ENCODE assay signal across 22 mouse cellular contexts in genomic region chr2:117461541-117462290, GRCm38 (mm10).
DNase-seq lines count a peak whose midpoint lies in the region; TF ChIP-seq lines count a peak whose summit lies in the region.
"Had no signal": no experiment of that assay in that cellular context is flagged by ENCODE, and none has a peak within 500 bp of the region (broad histone marks: within the 10 kb centered on the region; RNA-seq: fewer than 3 reads in every experiment).

No protein-coding gene starts in this region.

- no peak overlapping the region for H3K4me3 ChIP-seq in C2C12 (ENCODE audit: insufficient read depth, poor library complexity, severe bottlenecking)
- H3K4me3 ChIP-seq in embryonic fibroblast, embryonic 13.5 days (ENCODE audit: insufficient read depth, low read length), result no peak overlapping the region
- no peak overlapping the region for H3K4me3 ChIP-seq in myocyte
- H3K4me3 ChIP-seq: embryonic facial prominence, embryonic 13.5 days; forebrain, embryonic 13.5 days; liver, embryonic 12.5 days; megakaryocyte, embryonic 14.5 days; midbrain, embryonic 12.5 days; stomach, embryonic 15.5 days had no signal

- H3K4me2 ChIP-seq in myocyte (ENCODE audit: low read depth), result peak overlapping the region; percentile 12
- H3K4me2 ChIP-seq: embryonic facial prominence, embryonic 13.5 days; forebrain, embryonic 13.5 days; liver, embryonic 12.5 days; midbrain, embryonic 12.5 days; stomach, embryonic 15.5 days had no signal

- H3K36me3 ChIP-seq in C2C12 (ENCODE audit: control insufficient read depth, insufficient read depth) (no peaks in the 10 kb centered on the region), myocyte (ENCODE audit: control insufficient read depth, insufficient read depth) (no peaks in the 10 kb centered on the region)
- H3K36me3 ChIP-seq: embryonic facial prominence, embryonic 13.5 days; liver, embryonic 12.5 days; midbrain, embryonic 12.5 days; stomach, embryonic 15.5 days had no signal

- DNase-seq in 3T3-L1 (ENCODE audit: low read depth, low spot score), result peak; percentile 87
- DNase-seq in cerebellum, adult 11-12 months, result no peak
- no peak for DNase-seq in lung, adult 18-20 months
- DNase-seq: cerebellum, adult 8-10 months; cerebellum, postnatal 25 days; gastrocnemius, postnatal 10 days; heart, postnatal 14 days; kidney, adult 18-20 months; kidney, postnatal 36 days; layer of hippocampus, postnatal 36 days; left cerebral cortex, postnatal 4 days; liver, postnatal 0 days; lung, postnatal 4 days had no signal

- no peaks in the 10 kb centered on the region for H3K79me2 ChIP-seq in C2C12 (ENCODE audit: control insufficient read depth, insufficient read depth)
- no peaks in the 10 kb centered on the region for H3K79me2 ChIP-seq in myocyte (ENCODE audit: control insufficient read depth, insufficient read depth)

- H3K27ac ChIP-seq in embryonic fibroblast, embryonic 13.5 days (ENCODE audit: insufficient read depth, low read length), result peak overlapping the region; percentile 99
- H3K27ac ChIP-seq: embryonic facial prominence, embryonic 13.5 days; forebrain, embryonic 13.5 days; liver, embryonic 12.5 days; midbrain, embryonic 12.5 days; stomach, embryonic 15.5 days had no signal

- TF ChIP-seq POLR2A in embryonic fibroblast, embryonic 13.5 days (IDR thresholded peaks at IDR 0.05; ENCODE audit: low read depth, low read length), result no peak
- no peak for TF ChIP-seq POLR2A in myocyte (IDR thresholded peaks at IDR 0.05; ENCODE audit: insufficient read length, low read depth)

- H3K27me3 ChIP-seq in C2C12 (ENCODE audit: control insufficient read depth, insufficient read depth, insufficient read length), result no peaks in the 10 kb centered on the region
- H3K27me3 ChIP-seq in myocyte (ENCODE audit: control insufficient read depth, insufficient read depth, insufficient read length), result no peaks in the 10 kb centered on the region
- H3K27me3 ChIP-seq: embryonic facial prominence, embryonic 13.5 days; forebrain, embryonic 13.5 days; liver, embryonic 12.5 days; stomach, embryonic 15.5 days had no signal

- H3K4me1 ChIP-seq in embryonic fibroblast, embryonic 13.5 days (ENCODE audit: control insufficient read depth, insufficient read depth, low read length), result peaks cover 17% of the 10 kb centered on the region
- H3K4me1 ChIP-seq: forebrain, embryonic 13.5 days; liver, embryonic 12.5 days; megakaryocyte, embryonic 14.5 days; stomach, embryonic 15.5 days had no signal

- no peaks in the 10 kb centered on the region for H3K79me3 ChIP-seq in C2C12 (ENCODE audit: low read depth)

- no peak for TF ChIP-seq CTCF in C2C12 (IDR thresholded peaks at IDR 0.05; ENCODE audit: control insufficient read depth, insufficient read depth, insufficient read length)
- no peak for TF ChIP-seq CTCF in embryonic fibroblast, embryonic 13.5 days (IDR thresholded peaks at IDR 0.05; ENCODE audit: borderline replicate concordance, insufficient read depth, low read length)

- H3ac ChIP-seq in C2C12 (ENCODE audit: control insufficient read depth, insufficient read length, low read depth) (no peak overlapping the region), myocyte (ENCODE audit: control insufficient read depth, insufficient read length) (no peak overlapping the region)

TF ChIP-seq in C2C12, 6 proteins besides CTCF, POLR2A, EP300 and RAD21:
- TF ChIP-seq MYOD1 (IDR thresholded peaks at IDR 0.05; ENCODE audit: control insufficient read depth, insufficient read length, low read depth) (no peak), MAX (IDR thresholded peaks at IDR 0.05) (peak; percentile 18), MYOG (IDR thresholded peaks at IDR 0.05; ENCODE audit: control insufficient read depth, extremely low read depth, insufficient read length) (no peak)

TF ChIP-seq in myocyte, 11 proteins besides CTCF, POLR2A, EP300 and RAD21:
- no peak for TF ChIP-seq MYOG (IDR thresholded peaks at IDR 0.05; ENCODE audit: control insufficient read depth in 1 of 3, insufficient read depth in 1 of 3, insufficient read length in 2 of 3, low read depth in 2 of 3)
TF ChIP-seq in myocyte: peak in this region for 0.
